Mouse (Mus musculus): Measurements from ENCODE around the gene Ifnz. TPM values are rescaled to one million over a fixed set of nuclear protein-coding genes. Genes with fewer than 3 reads are reported as not detected.

Ifnz gene
- polyA plus RNA-seq, 1 experiment = not detected

- Histone ChIP-seq H3ac (ENCODE audit: control insufficient read depth, insufficient read length, low read depth) (no peak overlapping the region), H3K4me3 (ENCODE audit: insufficient read depth, poor library complexity, severe bottlenecking) (no peak overlapping the region), H3K79me3 (ENCODE audit: low read depth) (no peaks in the 10 kb centered on the region), H3K79me2 (ENCODE audit: control insufficient read depth, insufficient read depth) (no peaks in the 10 kb centered on the region), H3K27me3 (ENCODE audit: control insufficient read depth, insufficient read depth, insufficient read length) (peaks cover 3% of the 10 kb centered on the region), H3K36me3 (ENCODE audit: control insufficient read depth, insufficient read depth) (no peaks in the 10 kb centered on the region)
- TF ChIP-seq MYOG (IDR thresholded peaks at IDR 0.05; ENCODE audit: control insufficient read depth, extremely low read depth, insufficient read length) (no peak), FOSL1 (IDR thresholded peaks at IDR 0.05; ENCODE audit: insufficient read depth, low read length, poor library complexity, severe bottlenecking) (no peak), CTCF (IDR thresholded peaks at IDR 0.05; ENCODE audit: control insufficient read depth, insufficient read depth, insufficient read length) (no peak), USF1 (IDR thresholded peaks at IDR 0.05; ENCODE audit: low read depth) (no peak), MAX (IDR thresholded peaks at IDR 0.05) (no peak), CEBPB (IDR thresholded peaks at IDR 0.05; ENCODE audit: low read depth) (no peak), MYOD1 (IDR thresholded peaks at IDR 0.05; ENCODE audit: control insufficient read depth, insufficient read length, low read depth) (no peak)
Observed at GRCm38 (mm10) chr4:88830523-88830922, 48.6 kb downstream of the Ifnz start.

Other genes with a start within 250 kb of the Ifnz start
- not detected for gene Ifna15, start 223.9 kb upstream of the Ifnz start, polyA plus RNA-seq (2012; fragmentation: generic; extraction: Trizol)
- not detected for gene Ifna14, start 210.3 kb upstream of the Ifnz start, polyA plus RNA-seq (2012; fragmentation: generic; extraction: Trizol)
- gene Ifna9, start 189.7 kb upstream of the Ifnz start, polyA plus RNA-seq (2012; fragmentation: generic; extraction: Trizol) = not detected
- gene Ifna12, start 178.8 kb upstream of the Ifnz start, polyA plus RNA-seq (2012; fragmentation: generic; extraction: Trizol) = not detected
- gene C87499, start 147.7 kb upstream of the Ifnz start, polyA plus RNA-seq (2012; fragmentation: generic; extraction: Trizol) = not detected
- not detected for gene Ifna13, start 137.7 kb upstream of the Ifnz start, polyA plus RNA-seq (2012; fragmentation: generic; extraction: Trizol)
- gene Ifna16, start 105.2 kb upstream of the Ifnz start, polyA plus RNA-seq (2012; fragmentation: generic; extraction: Trizol) = not detected
- gene Ifna2, start 98.2 kb upstream of the Ifnz start, polyA plus RNA-seq (2012; fragmentation: generic; extraction: Trizol) = not detected
- not detected for gene Ifnab, start 90.8 kb upstream of the Ifnz start, polyA plus RNA-seq (2012; fragmentation: generic; extraction: Trizol)
- 1.9 TPM for gene Gm26566, start 60.3 kb upstream of the Ifnz start, polyA plus RNA-seq (2012; fragmentation: generic; extraction: Trizol)
- gene Klhl9, start 59.7 kb upstream of the Ifnz start, polyA plus RNA-seq (2012; fragmentation: generic; extraction: Trizol) = 11.6 TPM
- not detected for gene Gm13271, start 27.3 kb upstream of the Ifnz start, polyA plus RNA-seq (2012; fragmentation: generic; extraction: Trizol)
- gene Gm13283, start 22.0 kb upstream of the Ifnz start, polyA plus RNA-seq (2012; fragmentation: generic; extraction: Trizol) = not detected
- gene Gm13290, start 8.3 kb upstream of the Ifnz start, polyA plus RNA-seq (2012; fragmentation: generic; extraction: Trizol) = 1.3 TPM
- not detected for gene Gm13289, start 5.2 kb upstream of the Ifnz start, polyA plus RNA-seq (2012; fragmentation: generic; extraction: Trizol)
- not detected for gene Gm13272, start 2.3 kb upstream of the Ifnz start, polyA plus RNA-seq (2012; fragmentation: generic; extraction: Trizol)
- gene Gm13276, start 3.6 kb downstream of the Ifnz start, polyA plus RNA-seq (2012; fragmentation: generic; extraction: Trizol) = 0.92 TPM
- gene Gm13277, start 6.5 kb downstream of the Ifnz start, polyA plus RNA-seq (2012; fragmentation: generic; extraction: Trizol) = not detected
- not detected for gene Gm13278, start 9.4 kb downstream of the Ifnz start, polyA plus RNA-seq (2012; fragmentation: generic; extraction: Trizol)
- 0.42 TPM for gene Gm13275, start 12.4 kb downstream of the Ifnz start, polyA plus RNA-seq (2012; fragmentation: generic; extraction: Trizol)
- not detected for gene Gm13279, start 15.3 kb downstream of the Ifnz start, polyA plus RNA-seq (2012; fragmentation: generic; extraction: Trizol)
- gene Gm13285, start 17.5 kb downstream of the Ifnz start, polyA plus RNA-seq (2012; fragmentation: generic; extraction: Trizol) = not detected
- gene Gm13287, start 21.1 kb downstream of the Ifnz start, polyA plus RNA-seq (2012; fragmentation: generic; extraction: Trizol) = 0.42 TPM
- 0.18 TPM for gene Gm13288, start 23.4 kb downstream of the Ifnz start, polyA plus RNA-seq (2012; fragmentation: generic; extraction: Trizol)
- gene Ifna7, start 34.1 kb downstream of the Ifnz start, polyA plus RNA-seq (2012; fragmentation: generic; extraction: Trizol) = not detected
- gene Ifna11, start 37.8 kb downstream of the Ifnz start, polyA plus RNA-seq (2012; fragmentation: generic; extraction: Trizol) = not detected
- not detected for gene Ifna6, start 45.3 kb downstream of the Ifnz start, polyA plus RNA-seq (2012; fragmentation: generic; extraction: Trizol)
- gene Ifna5, start 53.4 kb downstream of the Ifnz start, polyA plus RNA-seq (2012; fragmentation: generic; extraction: Trizol) = not detected
- not detected for gene Ifna4, start 59.7 kb downstream of the Ifnz start, polyA plus RNA-seq (2012; fragmentation: generic; extraction: Trizol)
- not detected for gene Ifna1, start 68.0 kb downstream of the Ifnz start, polyA plus RNA-seq (2012; fragmentation: generic; extraction: Trizol)
- not detected for gene Ifne, start 98.1 kb downstream of the Ifnz start, polyA plus RNA-seq (2012; fragmentation: generic; extraction: Trizol)